Mouse (Mus musculus): ENCODE measurements around the gene Entpd2. TPM values are rescaled to one million over a fixed set of nuclear protein-coding genes. Genes with fewer than 3 reads are reported as not detected.

Entpd2 gene
- polyA plus RNA-seq, 1 experiment from 2014 or later = 2.7 TPM

DNA sequence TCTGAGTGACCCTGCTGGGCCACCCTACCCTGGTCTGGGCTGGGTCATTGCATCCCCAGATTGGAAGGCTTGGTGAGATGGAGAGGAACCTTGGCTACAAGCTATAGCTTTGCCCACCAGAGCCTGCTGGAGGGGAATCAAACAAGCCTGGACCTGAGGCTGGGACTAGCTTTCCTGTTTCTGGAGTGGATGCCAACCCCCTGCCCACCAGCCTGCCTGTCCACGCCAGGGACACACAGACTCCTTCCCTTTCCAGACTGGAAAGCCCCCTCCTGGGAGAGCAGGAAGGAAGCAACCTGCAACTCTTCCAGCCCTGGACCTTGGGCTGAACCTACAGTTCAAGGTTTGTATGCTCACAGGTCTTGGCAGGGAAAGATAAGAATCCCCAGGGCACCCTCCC lies 28.0 kb downstream of the Entpd2 start:
- no peak for ATAC-seq (replicated peaks)
- H3K36me3 ChIP-seq (replicated peaks) = no peaks in the 10 kb centered on the region
- no peaks in the 10 kb centered on the region; the same call in 1 of the 2 replicates for H3K27me3 ChIP-seq (replicated peaks)
- no peak overlapping the region for H3K4me2 ChIP-seq
- H3K4me3 ChIP-seq = no peak overlapping the region
- no peak overlapping the region for H3K27ac ChIP-seq
- H3K9ac ChIP-seq = no peak overlapping the region
- peaks cover 7% of the 10 kb centered on the region; the same call in 1 of the 2 replicates for H3K4me1 ChIP-seq
- no peaks in the 10 kb centered on the region for H3K9me3 ChIP-seq
- 59% methylated on average over 1 of the region's 1 CpGs for WGBS

DNA sequence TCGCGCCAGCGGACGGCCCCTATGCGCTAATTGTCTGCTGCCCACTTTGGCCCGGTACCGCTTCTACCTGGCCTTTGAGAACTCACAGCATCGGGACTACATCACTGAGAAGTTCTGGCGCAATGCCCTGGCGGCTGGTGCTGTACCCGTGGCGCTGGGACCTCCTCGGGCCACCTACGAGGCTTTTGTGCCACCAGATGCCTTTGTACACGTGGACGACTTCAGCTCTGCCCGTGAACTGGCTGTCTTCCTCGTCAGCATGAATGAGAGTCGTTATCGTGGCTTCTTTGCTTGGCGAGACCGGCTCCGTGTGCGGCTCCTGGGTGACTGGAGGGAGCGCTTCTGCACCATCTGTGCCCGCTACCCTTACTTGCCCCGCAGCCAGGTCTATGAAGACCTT lies 29.8 kb downstream of the Entpd2 start:
- H3K4me1 ChIP-seq = peaks cover 19% of the 10 kb centered on the region
- no peak overlapping the region for H3K9ac ChIP-seq
- no peak overlapping the region for H3K4me2 ChIP-seq
- H3K36me3 ChIP-seq (replicated peaks) = no peaks in the 10 kb centered on the region
- no peak for ATAC-seq (replicated peaks)
- H3K27me3 ChIP-seq (replicated peaks) = no peaks in the 10 kb centered on the region; the same call in 1 of the 2 replicates
- H3K27ac ChIP-seq = no peak overlapping the region
- no peak overlapping the region for H3K4me3 ChIP-seq
- H3K9me3 ChIP-seq = no peaks in the 10 kb centered on the region
- 46% methylated on average over 27 of the region's 27 CpGs for WGBS

GRCm38 (mm10) chr2:25426721-25427191 lies 31.1 kb downstream of the Entpd2 start:
- Histone ChIP-seq H3K4me1 (peaks cover 31% of the 10 kb centered on the region), H3K9ac (no peak overlapping the region), H3K9me3 (no peaks in the 10 kb centered on the region), H3K4me3 (no peak overlapping the region), H3K36me3 (replicated peaks) (no peaks in the 10 kb centered on the region), H3K4me2 (no peak overlapping the region), H3K27me3 (replicated peaks) (no peaks in the 10 kb centered on the region; the same call in 1 of the 2 replicates), H3K27ac (no peak overlapping the region)
- WGBS = 38% methylated on average over 5 of the region's 5 CpGs
- ATAC-seq (replicated peaks) = no peak

DNA sequence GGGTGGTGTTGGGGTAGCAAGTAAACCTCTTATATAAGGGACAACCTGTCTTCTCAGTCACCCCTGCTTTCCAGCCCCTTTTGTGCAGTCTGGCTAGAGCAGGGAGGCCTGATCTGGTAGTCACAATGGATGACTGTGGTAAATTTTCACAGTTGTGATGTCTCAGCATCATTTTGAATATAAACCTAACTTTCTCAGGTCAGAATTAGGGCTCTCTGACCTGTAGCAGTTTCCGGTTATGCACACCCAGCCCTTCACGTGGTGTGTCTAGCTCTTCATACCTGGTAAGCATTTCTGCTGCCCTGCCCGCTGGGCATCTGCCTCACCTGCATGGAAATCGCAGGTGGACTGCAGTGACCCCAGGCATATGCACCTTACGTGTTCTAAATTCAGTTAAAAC lies 31.6 kb downstream of the Entpd2 start:
- Histone ChIP-seq H3K9me3 (no peaks in the 10 kb centered on the region), H3K4me2 (no peak overlapping the region), H3K27me3 (replicated peaks) (no peaks in the 10 kb centered on the region; the same call in 1 of the 2 replicates), H3K9ac (no peak overlapping the region), H3K27ac (no peak overlapping the region), H3K36me3 (replicated peaks) (no peaks in the 10 kb centered on the region), H3K4me3 (no peak overlapping the region), H3K4me1 (peaks cover 29% of the 10 kb centered on the region)
- no peak for ATAC-seq (replicated peaks)
- 90% methylated on average over 5 of the region's 5 CpGs for WGBS

GRCm38 (mm10) chr2:25428442-25429236 lies 33.0 kb downstream of the Entpd2 start, which contains the start of gene Abca2:
Gene Abca2, plus strand, starts transcription at chr2:25428703.
- peak within 1 kb of the TSS; percentile 76 for H3K4me2 ChIP-seq
- peak within 1 kb of the TSS; percentile 94 for H3K27ac ChIP-seq
- H3K27me3 ChIP-seq (replicated peaks) = no peaks in the 10 kb centered on the region; the same call in 1 of the 2 replicates
- peaks cover 29% of the 10 kb centered on the region for H3K4me1 ChIP-seq
- ATAC-seq (replicated peaks) = peak; percentile 88
- H3K4me3 ChIP-seq = peak within 1 kb of the TSS; percentile 81
- no peaks in the 10 kb centered on the region for H3K9me3 ChIP-seq
- under 1% methylated on average over 85 of the region's 89 CpGs for WGBS
- H3K36me3 ChIP-seq (replicated peaks) = no peaks in the 10 kb centered on the region
- H3K9ac ChIP-seq = peak within 1 kb of the TSS; percentile 94

GRCm38 (mm10) chr2:25429435-25430180 lies 33.9 kb downstream of the Entpd2 start:
- Histone ChIP-seq H3K9ac (peak overlapping the region; percentile 94; the same call in 1 of the 2 replicates), H3K36me3 (replicated peaks) (no peaks in the 10 kb centered on the region; the same call in 1 of the 2 replicates), H3K4me3 (peak overlapping the region; percentile 81), H3K9me3 (no peaks in the 10 kb centered on the region), H3K27ac (no peak overlapping the region; the same call in 1 of the 2 replicates), H3K4me1 (peaks cover 29% of the 10 kb centered on the region), H3K27me3 (replicated peaks) (no peaks in the 10 kb centered on the region; the same call in 1 of the 2 replicates), H3K4me2 (peak overlapping the region; percentile 76)
- 64% methylated on average over 5 of the region's 5 CpGs for WGBS
- ATAC-seq (replicated peaks) = no peak

DNA sequence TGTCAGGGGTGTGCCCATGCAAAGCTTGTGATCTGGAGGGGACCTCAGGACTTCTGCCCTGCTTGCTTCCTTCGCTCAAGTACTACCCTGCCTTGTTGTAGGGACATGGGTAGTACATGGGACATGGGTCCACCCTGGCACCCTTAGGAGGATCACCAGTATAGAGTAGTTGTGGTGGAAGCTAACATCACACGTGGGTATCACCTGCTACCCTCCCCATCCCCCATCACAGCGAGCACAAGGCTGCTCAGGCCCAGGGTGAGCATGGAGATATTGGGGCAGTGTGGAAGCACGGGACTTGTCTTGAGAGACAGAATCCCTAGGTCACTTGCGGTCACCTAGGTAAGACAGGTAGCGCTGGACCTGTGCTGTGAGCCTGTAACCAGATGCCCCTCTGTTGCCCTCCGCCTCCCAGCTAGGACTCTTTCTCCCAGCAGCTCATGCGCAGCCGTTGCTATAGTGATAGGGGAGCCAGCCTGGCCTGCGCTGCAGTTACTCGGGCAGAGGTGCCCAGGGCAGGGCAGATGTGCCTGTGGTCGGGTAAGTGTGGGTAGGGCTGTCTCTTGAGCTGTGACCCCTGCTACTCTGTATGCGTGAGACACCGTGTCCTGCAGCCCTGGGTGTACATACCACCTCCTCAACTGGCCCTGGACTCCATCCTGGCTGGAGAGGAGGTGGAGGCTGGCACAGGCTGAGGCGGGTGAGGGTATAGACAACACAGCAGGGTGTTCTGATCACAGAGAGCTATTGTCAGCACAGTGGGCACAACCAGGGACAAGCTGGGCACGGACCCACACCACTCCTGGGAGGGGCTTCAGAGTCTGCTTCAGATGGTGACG lies 34.9 kb downstream of the Entpd2 start:
- 53% methylated on average over 17 of the region's 17 CpGs for WGBS
- Histone ChIP-seq H3K9ac (peak overlapping the region; percentile 0; the same call in 1 of the 2 replicates), H3K27me3 (replicated peaks) (no peaks in the 10 kb centered on the region), H3K27ac (no peak overlapping the region), H3K4me3 (no peak overlapping the region; the same call in 1 of the 2 replicates), H3K9me3 (no peaks in the 10 kb centered on the region), H3K4me1 (peaks cover 29% of the 10 kb centered on the region), H3K36me3 (replicated peaks) (peaks cover 6% of the 10 kb centered on the region; the same call in 1 of the 2 replicates), H3K4me2 (peak overlapping the region; percentile 76)
- ATAC-seq (replicated peaks) = no peak

- no peak for ATAC-seq (replicated peaks)
- no peaks in the 10 kb centered on the region for H3K9me3 ChIP-seq
- 52% methylated on average over 6 of the region's 6 CpGs for WGBS
- no peaks in the 10 kb centered on the region for H3K27me3 ChIP-seq (replicated peaks)
- H3K4me3 ChIP-seq = no peak overlapping the region
- peaks cover 29% of the 10 kb centered on the region for H3K4me1 ChIP-seq
- H3K4me2 ChIP-seq = peak overlapping the region; percentile 76
- H3K27ac ChIP-seq = no peak overlapping the region
- peak overlapping the region; percentile 0; the same call in 1 of the 2 replicates for H3K9ac ChIP-seq
- peaks cover 9% of the 10 kb centered on the region; the same call in 1 of the 2 replicates for H3K36me3 ChIP-seq (replicated peaks)
Measured at GRCm38 (mm10) chr2:25431308-25431855, 35.7 kb downstream of the Entpd2 start.

DNA sequence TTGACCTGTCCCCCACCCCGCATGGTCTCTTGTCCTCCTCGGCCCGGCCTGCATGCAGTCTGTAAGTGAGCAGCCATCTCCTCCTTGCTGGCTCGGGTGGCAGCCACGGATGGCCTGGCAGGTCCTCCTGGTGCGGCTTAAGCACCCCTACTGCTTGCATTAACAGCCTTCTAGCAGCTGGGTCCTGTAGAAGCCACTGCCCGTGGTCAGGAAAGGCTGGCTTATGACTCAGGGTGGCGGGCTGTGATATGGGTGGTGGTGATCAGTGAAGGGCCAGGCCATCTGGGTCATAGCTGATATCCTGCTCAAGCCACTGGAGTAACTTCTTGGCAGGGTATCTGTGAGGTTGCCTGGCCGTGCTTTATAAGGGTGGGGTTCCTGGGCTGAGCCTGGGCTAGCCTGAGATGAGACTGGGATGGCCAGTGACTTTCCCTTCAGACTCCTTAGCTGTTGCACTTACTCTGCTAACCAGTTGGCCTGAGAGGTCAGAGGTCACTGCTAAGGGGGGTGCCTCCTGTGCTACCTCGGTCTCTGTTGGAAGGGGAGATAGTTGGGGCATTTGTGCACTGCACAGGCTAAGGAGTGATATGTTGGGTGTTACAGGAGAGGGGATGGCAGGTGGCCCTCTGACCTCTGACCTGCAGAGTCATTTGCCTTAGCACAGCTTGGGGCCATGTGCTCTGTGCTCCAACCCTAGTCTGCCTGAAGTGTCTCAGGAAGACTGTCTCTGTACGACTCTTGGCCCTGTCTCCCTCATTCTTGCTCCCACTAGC lies 36.8 kb downstream of the Entpd2 start:
- Histone ChIP-seq H3K9me3 (no peaks in the 10 kb centered on the region), H3K27ac (no peak overlapping the region), H3K4me1 (peaks cover 29% of the 10 kb centered on the region), H3K27me3 (replicated peaks) (no peaks in the 10 kb centered on the region), H3K4me2 (no peak overlapping the region), H3K9ac (no peak overlapping the region), H3K4me3 (no peak overlapping the region), H3K36me3 (replicated peaks) (peaks cover 21% of the 10 kb centered on the region; the same call in 1 of the 2 replicates)
- ATAC-seq (replicated peaks) = no peak
- 84% methylated on average over 11 of the region's 11 CpGs for WGBS

DNA sequence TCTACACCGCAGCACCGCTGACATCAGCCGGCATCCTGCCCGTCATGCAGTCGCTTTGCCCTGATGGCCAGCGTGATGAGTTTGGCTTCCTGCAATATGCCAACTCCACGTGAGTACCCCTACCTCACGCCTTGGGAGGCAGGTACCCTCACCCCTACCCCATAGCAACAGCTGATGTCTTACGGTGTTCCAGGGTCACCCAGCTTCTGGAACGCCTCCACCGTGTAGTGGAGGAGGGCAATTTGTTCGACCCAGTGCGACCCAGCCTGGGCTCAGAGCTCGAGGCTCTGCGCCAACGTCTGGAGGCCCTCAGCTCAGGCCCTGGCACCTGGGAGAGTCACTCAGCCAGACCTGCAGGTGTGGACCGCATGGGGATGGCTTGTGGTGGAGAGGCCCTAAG lies 37.4 kb downstream of the Entpd2 start:
- peaks cover 27% of the 10 kb centered on the region for H3K36me3 ChIP-seq (replicated peaks)
- no peak for ATAC-seq (replicated peaks)
- 93% methylated on average over 17 of the region's 17 CpGs for WGBS
- H3K4me1 ChIP-seq = peaks cover 27% of the 10 kb centered on the region
- H3K27ac ChIP-seq = no peak overlapping the region
- H3K9me3 ChIP-seq = no peaks in the 10 kb centered on the region
- no peak overlapping the region for H3K4me3 ChIP-seq
- no peaks in the 10 kb centered on the region for H3K27me3 ChIP-seq (replicated peaks)
- no peak overlapping the region for H3K9ac ChIP-seq
- H3K4me2 ChIP-seq = no peak overlapping the region

DNA sequence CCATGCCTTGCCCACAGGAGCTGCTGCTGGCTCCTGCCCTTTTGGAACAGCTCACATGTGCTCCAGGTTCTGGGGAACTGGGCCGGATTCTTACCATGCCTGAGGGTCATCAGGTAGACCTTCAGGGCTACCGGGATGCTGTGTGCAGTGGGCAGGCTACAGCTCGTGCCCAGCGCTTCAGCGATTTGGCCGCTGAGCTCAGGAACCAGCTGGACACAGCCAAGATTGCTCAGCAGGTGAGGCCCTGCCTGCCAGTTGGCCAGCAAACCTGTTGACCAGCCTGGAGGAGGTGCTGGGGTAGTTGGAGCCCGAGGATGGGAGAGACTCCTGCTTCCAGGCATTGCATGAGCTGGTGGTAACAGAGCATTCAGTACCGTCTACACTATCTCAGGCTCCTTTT lies 38.6 kb downstream of the Entpd2 start:
- Histone ChIP-seq H3K27ac (no peak overlapping the region), H3K9me3 (no peaks in the 10 kb centered on the region), H3K9ac (no peak overlapping the region), H3K27me3 (replicated peaks) (no peaks in the 10 kb centered on the region), H3K4me3 (no peak overlapping the region), H3K4me1 (peaks cover 24% of the 10 kb centered on the region), H3K4me2 (no peak overlapping the region), H3K36me3 (replicated peaks) (peaks cover 38% of the 10 kb centered on the region)
- WGBS = 89% methylated on average over 8 of the region's 8 CpGs
- ATAC-seq (replicated peaks) = no peak

All from midbrain, embryonic 15.5 days (tissue).